Mouse (Mus musculus): Measurements from ENCODE around the gene Ctnna2.

DNA sequence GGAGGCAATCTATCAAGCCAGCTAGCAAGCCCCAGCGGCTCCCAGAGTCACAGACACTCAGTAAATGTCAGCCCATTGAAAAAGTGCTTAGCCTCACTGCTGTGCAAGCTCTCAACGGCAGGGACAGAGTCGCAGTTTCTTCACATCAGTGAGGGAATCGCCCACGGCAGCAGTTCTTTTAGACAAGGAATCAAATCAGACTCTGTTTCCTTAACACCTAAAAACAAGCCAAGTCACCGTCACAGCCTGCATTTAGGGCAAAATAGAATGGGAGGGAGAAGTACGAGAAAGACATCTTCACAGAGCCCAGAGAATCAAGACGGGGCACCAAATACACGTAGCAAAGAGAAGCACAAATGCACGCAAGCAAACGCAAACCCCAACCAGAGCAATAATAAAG lies 535.6 kb downstream of the Ctnna2 start:
- no peak for TF ChIP-seq CTCF (IDR thresholded peaks at IDR 0.05; ENCODE audit: extremely low read depth, insufficient read depth, low read length)
- TF ChIP-seq POLR2A (IDR thresholded peaks at IDR 0.05; ENCODE audit: extremely low read depth, insufficient read depth, low read length), result no peak
